Mouse (Mus musculus): ENCODE measurements around the gene Agap2.
A peak's percentile ranks its signal among the peaks of the same experiment; 100 is the strongest.
"Not testable (repeated sequence)": the region's sequence is repeated elsewhere in the genome, so short reads cannot be mapped to it uniquely, and the experiment has no call there.

Gene Agap2

DNA sequence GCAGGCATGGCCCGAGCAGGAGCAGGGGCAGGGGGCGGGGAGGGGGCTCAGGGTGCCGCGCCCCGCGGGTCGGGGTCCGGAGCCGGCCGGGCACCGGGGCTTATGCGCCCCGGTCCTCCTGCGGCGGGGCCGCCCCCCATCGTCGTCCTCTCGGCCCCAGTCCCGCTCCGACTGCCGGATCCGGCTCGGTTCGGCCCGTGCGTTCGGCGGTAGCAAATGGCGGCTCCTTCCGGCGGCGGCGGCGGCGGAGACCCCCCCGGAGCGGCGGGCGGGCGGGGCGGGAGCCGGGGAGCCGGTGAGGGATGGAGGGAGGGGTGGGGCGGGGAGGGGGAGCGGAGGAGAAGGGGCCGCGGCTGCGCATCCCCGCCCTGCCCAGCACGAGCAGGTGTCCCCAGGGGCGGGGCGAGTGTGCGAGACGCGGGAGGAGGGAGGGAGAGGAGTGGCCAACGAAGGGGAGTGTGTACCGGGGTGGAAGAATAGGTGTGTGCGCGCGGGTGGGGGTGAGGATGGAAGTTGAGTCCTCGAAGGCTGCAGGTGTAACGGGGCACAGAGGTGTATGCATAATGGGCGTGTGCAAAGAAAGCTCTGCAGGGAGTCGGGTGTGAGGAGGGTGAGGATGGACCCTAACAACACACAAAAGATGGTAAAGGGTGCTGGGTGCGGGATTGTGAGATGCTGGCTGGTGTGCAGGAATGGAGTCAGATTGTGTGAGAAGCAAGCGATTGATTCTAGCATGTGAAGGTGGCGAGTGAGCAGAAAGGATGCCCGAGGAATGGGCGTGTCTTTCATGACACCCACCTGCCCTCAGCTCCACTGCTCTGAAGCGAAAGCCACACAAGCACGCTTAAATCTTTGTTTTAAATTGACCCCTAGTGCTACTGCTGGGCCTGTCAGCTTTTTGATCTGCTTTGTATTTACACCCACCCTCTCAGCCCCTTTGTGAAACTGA is 14.8 kb upstream of the Agap2 start, which contains the start of gene March9:
TSS of gene March9 (minus strand) at position 217 of the 949 bp plus-strand sequence.
- peak; percentile 76 for DNase-seq

DNA sequence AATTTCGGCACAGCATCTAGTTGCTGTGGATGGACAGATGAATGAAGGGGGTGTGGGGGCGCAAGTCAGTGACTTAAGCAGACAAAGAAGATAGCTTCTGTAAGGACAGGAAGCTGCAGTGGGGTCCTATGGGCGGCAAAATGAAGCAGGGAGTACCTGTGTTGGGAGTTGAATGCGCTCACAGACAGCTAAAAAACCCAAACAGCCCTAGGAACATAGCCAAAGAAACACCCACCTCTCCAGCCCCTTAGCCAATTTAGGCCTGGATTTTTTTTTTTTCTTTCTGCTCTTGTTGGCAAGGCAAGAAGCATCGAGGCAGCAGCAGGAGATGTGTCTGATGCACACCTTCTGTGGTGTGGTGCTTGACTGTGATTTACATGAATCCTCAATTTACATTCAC is 14.0 kb upstream of the Agap2 start:
- no peak for DNase-seq

DNA sequence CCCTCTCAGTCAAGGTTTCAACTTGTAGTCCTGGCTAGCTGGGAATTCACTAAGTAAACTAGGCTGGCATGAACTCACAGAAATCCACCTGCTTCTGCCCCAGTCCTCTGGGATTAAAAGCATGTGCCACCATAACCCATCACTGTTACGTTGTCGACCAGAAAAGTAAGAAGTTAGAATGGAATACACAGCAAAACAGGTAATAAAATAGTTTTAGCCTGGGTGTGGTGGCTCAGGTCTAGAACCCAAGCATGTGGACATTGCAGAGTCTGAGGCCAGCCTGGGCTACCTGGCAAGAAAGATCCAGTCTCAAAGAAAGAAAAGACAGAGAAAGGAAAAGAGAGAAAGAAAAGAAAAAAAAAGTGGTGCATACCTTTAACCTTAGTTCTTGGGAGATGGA is 13.6 kb upstream of the Agap2 start:
- no peak for DNase-seq

DNA sequence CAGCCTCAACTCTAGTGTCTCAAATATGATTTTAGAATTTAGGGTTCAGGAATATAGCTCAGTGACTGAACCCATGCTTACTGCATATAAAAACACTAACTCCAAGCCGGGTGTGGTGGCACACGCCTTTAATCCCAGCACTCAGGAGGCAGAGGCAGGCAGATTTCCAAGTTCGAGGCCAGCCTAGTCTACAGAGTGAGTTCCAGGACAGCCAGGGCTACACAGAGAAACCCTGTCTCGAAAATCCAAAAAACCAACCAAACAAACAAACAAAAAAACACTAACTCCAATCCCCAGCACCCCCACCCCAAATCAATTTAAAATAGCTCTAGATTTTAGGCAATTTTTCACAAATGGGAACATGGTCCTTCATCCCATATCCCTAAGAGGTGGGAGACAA is 13.0 kb upstream of the Agap2 start:
- DNase-seq: not testable (repeated sequence)

DNA sequence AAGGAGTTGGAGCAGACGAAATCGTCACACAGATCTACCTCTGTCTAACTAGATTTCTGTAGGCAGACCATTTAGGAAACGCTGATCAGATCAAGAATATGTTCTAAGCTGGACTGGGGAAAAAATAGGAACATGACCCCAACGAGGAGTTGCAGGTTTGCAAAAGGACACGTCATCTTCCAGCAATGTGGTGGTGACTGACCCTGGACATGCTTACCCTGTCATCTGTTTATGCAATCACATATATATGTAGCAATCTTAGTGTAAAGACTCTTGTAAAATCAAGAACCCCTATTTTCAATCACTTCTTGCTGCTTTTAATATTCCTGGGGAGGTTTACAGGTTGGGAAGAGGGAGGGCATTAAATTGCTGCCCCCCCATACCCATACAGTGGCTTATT is 12.6 kb upstream of the Agap2 start:
- DNase-seq: no peak

DNA sequence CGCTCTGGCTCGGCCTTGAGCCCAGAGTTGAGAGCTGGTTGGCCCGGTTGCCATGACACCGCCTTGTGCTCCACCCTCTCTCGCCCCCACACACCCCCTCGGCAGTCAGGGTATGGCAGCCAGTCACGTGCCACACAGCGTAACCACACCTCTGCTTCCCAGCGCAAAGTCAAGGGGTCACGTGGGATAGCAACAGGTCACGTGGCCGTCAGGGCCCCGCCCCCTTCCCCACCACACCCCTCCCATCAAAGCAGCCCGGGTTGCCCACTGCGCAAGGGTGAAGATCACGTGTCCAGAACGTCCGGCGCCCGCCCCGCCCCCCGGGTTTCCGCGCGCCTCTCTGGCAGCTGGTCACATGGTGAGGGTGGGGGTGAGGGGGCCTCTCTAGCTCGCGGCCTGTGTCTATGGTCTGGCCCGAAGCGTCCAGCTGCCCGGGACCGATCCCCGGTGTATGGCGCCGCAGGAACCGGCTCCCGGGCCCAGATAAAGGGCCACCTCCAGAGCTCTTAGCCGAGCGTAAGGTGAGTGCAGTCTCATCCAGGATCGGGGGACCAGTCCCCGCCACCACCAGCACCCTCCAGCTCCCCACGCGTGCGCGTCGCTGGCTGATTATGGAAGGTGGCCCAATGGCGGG is 11.7 kb upstream of the Agap2 start, which contains the start of gene Cdk4:
TSS of gene Cdk4 (plus strand) at position 296 of the 634 bp plus-strand sequence.
- DNase-seq: peak; percentile 99

DNA sequence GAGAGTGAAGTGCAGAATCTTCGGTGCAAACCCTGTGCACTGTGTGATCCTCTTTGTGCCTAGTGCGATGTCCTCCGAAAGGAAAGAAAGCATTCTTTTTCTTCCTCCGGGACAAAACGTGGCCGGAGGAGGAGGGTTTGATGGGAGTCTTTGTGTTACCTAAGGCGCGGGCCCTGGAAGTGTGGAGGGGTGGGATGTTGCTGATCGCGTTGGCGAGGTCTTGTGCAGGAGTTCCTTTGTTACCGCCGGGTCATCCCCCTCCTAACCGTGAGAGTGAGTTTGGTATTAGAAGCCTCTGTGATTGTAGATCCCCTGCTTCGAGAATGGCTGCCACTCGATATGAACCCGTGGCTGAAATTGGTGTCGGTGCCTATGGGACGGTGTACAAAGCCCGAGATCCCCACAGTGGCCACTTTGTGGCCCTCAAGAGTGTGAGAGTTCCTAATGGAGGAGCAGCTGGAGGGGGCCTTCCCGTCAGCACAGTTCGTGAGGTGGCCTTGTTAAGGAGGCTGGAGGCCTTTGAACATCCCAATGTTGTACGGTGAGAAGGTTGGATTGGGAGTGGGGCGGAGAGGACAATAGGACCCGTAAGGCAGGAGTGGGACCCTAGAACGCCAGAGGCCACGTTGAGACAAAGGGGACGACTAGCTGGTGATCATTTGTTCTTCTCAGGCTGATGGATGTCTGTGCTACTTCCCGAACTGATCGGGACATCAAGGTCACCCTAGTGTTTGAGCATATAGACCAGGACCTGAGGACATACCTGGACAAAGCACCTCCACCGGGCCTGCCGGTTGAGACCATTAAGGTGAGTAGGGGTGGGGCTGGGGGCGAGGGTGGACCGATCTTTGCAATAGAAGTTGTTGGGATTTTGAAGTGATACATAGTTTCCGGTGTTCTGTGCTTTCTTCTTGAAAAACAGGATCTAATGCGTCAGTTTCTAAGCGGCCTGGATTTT is 10.9 kb upstream of the Agap2 start:
- no peak for DNase-seq

DNA sequence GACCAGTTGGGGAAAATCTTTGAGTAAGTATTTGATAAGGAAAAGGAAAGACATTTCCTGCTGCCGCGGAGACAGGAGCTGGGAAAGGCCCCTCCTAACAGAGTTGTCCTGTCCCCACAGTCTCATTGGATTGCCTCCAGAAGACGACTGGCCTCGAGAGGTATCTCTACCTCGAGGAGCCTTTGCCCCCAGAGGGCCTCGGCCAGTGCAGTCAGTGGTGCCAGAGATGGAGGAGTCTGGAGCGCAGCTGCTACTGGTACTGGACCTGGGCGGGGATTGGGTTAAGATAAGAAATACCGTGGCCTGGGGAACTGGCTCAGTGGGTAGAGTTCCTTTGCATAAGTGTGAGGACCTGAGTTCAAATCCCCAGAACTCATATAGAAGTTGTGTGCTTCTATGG is 9.1 kb upstream of the Agap2 start:
- no peak for DNase-seq

DNA sequence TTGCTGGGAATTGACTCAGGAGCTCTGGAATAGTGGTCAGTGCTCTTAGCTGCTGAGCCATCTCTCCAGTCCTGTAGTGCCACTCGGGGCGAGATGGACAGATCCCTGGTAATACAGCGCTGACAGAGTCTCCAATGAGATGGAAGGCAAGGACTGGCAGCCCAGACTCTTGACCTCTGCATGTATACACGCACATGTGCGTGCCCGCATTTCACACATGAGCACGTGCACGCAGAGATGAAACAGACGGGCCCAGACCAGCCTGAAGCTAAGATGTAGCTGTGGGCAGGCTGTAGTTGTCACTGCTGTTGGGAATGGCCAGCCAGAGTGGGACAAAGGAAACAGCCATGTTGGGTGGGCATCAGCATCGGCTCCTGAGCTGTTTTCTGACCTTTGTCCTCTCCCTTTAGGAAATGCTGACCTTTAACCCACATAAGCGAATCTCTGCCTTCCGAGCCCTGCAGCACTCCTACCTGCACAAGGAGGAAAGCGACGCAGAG is 8.5 kb upstream of the Agap2 start:
- DNase-seq: no peak

DNA sequence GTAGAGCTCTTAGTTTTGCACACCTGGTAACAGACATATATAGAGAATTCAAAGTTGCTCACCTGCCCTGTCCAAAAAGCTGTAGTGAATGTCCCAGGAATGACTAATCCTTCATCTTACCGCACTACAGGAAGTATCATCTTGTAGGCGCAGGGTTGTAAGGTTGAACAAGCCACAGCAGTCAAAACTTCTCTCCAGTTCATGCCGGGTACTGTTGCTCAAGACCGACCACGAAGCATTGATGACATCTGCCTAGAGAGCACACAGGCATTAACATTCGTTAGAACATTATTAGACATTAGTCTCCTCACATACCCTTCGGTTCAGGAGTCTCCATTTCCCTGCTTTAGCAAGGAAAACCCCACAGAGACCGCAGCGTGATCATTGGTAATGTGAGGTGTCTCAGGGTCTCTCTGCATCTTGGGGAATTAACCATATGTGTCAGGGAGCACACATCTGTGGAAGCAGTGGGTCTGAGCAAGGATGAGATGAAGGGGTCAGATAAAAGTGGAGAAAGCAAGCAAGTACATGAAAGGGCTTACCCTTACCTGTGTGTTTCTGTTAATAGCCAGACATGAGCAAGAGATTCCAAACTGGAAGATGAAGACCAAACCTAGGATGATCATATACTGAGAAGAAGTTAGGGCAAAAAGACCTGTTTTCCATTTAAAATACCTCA is 6.6 kb upstream of the Agap2 start:
- DNase-seq: no peak

DNA sequence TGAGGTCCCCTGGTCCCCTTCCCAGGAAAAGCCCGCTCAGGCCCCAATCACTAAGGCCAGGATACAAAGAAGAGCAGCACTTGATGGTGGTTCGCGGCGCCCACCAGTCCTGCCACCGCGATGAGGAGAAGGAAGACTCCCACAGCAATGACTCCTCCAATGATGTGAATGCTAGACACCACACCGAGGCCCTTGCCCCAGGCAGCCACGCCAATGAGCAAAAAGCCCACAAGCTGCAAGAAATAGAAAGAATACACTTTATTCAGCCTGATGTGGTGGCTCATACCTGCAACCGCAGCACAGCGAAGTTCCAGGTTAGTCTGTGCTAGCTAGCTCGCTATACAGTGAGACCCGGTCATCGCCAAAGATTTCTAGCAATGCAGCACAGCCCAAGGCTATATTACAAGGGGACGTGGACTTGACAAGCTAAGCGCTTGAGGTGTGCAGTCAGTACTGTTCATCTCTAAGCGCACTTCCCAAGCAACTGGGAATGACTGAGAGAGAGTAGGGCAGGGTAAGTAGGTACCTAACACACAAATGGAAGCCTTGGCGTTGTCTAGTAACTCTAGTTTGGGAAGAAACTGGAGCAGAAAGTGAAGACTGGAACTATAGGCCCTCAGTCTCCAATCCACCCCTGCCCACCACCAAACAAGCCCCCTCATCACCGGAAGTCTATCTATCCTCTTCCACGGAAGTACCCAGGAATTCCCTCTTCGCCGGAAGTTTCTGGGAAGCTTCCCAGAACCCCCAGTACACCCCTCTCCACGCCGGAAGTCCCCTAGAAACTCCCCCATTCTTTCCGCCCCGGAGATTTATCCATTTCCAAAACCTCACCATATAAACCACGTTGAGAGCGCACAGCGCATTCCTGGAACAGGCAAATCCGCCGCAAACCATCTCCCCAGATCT is 5.5 kb upstream of the Agap2 start:
- no peak for DNase-seq

DNA sequence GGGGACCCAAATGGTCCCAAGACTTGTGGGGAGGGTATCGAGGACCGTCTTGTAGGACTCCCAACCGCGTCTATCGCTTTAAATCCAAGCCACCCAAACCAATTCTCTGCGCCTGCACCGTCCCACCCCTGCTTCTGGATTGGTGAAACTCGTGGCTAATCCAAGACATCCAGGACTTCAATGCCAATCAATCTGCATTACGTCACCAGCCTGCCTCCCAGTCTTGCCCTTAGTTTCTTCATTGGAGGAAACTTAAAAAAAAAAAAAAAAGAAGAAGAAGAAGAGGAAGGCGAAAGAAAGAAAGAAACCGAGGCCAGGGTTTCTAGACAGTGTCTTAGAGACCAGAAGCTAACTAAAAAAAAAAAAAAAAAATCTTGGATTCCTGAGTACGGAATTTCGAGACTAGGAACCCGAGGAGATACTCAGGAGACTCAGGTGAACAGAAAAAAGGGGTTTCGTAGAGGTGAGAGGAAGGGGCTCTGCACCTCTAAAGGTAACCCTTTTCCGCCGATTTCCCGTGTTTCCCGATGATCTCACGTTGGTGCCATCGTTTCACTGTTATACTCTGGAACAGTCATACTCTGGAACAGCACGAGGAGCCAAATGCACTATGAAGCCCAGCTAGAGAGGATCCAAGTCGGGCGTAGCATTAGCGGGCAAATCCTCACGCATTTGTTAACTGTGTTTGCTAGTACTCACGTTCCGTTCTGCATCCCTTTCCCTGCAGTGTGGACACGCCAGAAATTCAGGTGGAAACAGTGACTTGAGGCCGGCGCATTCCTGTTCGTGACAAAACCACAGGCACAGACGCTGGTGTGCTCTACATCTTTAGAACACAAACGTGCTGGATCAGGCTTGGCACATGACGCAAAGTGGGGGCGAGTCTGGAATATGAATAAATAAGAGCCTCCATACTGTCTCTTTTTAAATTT is 4.6 kb upstream of the Agap2 start, which contains the start of gene Tspan31:
TSS of gene Tspan31 (minus strand) at position 75 of the 932 bp plus-strand sequence.
- DNase-seq: peak; percentile 79

DNA sequence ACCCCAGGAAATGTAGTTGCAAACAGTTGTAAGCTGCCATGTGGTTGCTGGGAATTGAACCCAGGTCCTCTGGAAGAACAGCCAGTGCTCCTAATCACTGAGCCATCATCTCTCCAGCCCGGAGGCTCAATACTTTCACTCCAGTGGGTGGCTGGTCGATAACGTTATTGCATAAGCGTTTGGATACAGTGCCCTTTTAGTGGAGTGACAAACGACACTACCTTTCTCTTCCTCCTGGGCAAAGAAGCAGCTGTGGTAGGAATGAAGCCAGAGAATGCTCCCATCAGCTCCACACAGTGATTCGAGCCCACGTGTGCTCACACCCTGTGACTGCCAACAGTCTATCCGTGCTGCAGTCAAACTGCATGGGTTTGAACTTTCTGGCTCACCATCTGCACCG is 3.9 kb upstream of the Agap2 start:
- no peak for DNase-seq

DNA sequence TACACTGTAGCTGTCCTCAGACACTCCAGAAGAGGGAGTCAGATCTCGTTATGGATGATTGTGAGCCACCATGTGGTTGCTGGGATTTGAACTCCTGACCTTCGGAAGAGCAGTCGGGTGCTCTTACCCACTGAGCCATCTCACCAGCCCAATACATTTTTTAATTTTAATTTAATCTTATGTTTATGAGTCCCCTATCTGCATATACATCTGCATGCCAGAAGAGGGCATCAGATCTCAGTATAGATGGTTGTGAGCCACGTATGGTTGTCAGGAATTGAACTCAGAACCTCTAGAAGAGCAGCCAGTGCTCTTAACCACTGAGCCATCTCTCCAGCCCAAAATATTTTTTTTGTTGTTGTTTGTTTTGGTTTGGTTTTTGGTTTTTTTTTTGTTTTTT is 2.8 kb upstream of the Agap2 start:
- not testable (repeated sequence) for DNase-seq

DNA sequence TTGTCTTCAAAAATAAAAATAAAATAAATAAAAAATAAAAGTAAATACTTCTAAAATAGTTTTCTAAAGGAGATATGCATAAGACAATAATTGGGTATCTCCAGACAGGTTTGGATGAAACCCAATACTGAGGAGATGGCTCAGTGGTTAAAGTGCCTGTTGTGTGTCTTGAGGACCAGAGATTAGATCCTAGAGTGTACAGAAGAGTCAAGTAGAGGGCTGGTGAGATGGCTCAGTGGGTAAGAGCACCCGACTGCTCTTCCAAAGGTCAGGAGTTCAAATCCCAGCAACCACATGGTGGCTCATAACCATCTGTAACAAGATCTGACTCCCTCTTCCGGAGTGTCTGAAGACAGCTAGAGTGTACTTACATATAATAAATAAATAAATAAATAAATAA is 2.1 kb upstream of the Agap2 start:
- not testable (repeated sequence) for DNase-seq

DNA sequence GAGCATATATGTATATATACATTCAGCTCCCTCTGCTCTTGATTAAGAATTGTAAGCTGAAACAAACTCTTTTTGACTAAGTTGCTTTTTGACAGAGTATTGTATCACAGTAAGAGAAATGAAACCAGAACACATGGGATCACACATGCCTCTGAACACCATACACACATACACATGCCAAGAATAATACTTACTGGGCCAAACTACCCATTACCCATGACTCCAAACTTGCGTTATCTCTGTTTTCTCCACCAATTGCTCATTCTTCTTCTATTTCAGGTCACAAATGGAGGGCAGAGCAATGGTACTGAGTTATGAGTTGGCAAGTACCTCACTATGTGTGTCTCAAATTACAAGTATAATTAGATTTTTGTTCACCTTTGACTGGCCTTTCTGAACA is 1.1 kb upstream of the Agap2 start:
- DNase-seq: no peak

DNA sequence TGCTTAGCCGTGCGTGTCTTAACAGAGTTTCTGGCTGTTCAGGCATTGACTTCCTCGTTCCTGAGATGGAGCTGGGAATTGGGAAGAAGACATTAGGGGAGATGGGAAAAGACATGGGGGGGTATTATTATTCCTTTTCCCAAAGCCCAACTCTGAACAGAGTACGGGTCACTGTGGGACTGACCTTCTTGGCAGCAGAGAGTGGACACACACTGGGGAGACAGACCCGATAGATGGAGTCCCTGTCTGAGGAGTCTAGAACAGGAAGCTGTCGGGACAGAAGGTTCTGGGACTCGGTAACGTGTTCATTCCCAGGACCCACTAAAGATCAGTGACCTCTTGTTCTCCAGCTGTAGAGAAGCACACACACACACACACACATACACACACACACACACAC is 567 bp downstream of the Agap2 start:
- DNase-seq: no peak

DNA sequence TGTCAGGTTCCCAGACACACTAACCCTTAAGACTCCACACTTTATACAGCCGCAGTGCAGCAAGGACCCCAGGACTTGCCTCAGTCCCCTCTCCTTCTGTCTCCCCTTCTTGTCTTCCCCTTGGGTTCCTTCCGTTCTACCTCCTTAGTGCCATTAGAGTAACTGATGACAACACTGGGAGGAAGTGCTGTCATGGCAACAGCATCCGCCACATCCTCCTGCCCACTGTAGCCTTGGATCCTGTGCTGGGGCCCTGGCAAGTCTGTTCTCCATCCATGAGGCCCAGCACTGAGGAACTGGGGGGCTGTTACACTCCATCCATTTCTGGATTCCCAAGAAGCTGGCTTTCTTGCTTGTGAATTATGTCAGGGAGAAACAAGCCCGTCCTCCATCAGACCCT is 998 bp downstream of the Agap2 start:
- DNase-seq: no peak

DNA sequence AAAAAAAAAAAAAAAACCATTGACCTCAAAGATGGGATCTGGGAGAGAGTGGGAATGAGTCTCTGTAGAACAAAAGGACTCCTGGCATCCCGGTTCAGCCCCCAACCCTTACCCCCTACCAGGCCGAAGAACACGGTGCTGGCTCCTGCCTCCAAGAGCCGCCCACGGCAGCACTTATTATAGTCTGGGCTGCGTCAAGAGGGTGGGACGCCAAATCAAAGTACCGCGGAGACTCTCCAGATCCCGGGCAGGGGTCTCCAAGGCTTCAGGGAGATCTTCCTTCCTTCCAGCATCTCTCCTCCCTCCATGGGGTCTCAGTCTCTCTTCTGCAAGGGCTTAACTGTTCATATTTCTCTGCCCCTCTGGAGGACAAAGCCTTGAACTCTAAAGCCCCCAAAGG is 2.4 kb downstream of the Agap2 start:
- peak; percentile 58 for DNase-seq

Measured in right cerebral cortex, postnatal 14 days (tissue).